ENCODE assay signal across 25 mouse cellular contexts in genomic region chr4:88187649-88188048, GRCm38 (mm10).
A peak's percentile ranks its signal among the peaks of the same experiment; 100 is the strongest.
DNase-seq lines count a peak whose midpoint lies in the region; ATAC-seq and TF ChIP-seq lines count a peak whose summit lies in the region.
"Had no signal": no experiment of that assay in that cellular context is flagged by ENCODE, and none has a peak within 500 bp of the region (broad histone marks: within the 10 kb centered on the region; RNA-seq: fewer than 3 reads in every experiment).

No protein-coding gene starts in this region.

- H3K36me3 ChIP-seq in kidney, embryonic 14.5 days (ENCODE audit: control insufficient read depth, insufficient read depth, low read length) = no peaks in the 10 kb centered on the region
- H3K36me3 ChIP-seq in lung, embryonic 16.5 days (ENCODE audit: control insufficient read depth, insufficient read depth, low read length) = 0 out of 2 replicates have a peak, but pooled peaks cover under 1% of the 10 kb centered on the region
- H3K36me3 ChIP-seq in lung, postnatal 0 days (ENCODE audit: insufficient read depth, low read length) = no peaks in the 10 kb centered on the region
- H3K36me3 ChIP-seq in stomach, embryonic 16.5 days (ENCODE audit: control insufficient read depth, insufficient read depth, low read length) = no peaks in the 10 kb centered on the region
- H3K36me3 ChIP-seq: forebrain, embryonic 12.5 days; forebrain, embryonic 15.5 days; hindbrain, embryonic 12.5 days had no signal

- no peak overlapping the region for H3K4me2 ChIP-seq in kidney, embryonic 14.5 days (replicated peaks; ENCODE audit: low read depth, low read length)
- H3K4me2 ChIP-seq in lung, embryonic 16.5 days (ENCODE audit: low read depth, low read length) = no peak overlapping the region
- no peak overlapping the region for H3K4me2 ChIP-seq in lung, postnatal 0 days (replicated peaks; ENCODE audit: low read depth, low read length)
- no peak overlapping the region for H3K4me2 ChIP-seq in stomach, embryonic 16.5 days (ENCODE audit: low read depth, low read length)
- H3K4me2 ChIP-seq: embryonic facial prominence, embryonic 12.5 days; forebrain, embryonic 12.5 days; forebrain, embryonic 15.5 days; heart, embryonic 11.5 days; hindbrain, embryonic 12.5 days; hindbrain, embryonic 15.5 days had no signal

- no peaks in the 10 kb centered on the region for H3K4me1 ChIP-seq in kidney, embryonic 14.5 days (ENCODE audit: control insufficient read depth, insufficient read depth, low read length)
- H3K4me1 ChIP-seq in lung, embryonic 16.5 days (replicated peaks; ENCODE audit: control insufficient read depth, insufficient read depth, low read length) = no peaks in the 10 kb centered on the region
- no peaks in the 10 kb centered on the region for H3K4me1 ChIP-seq in lung, postnatal 0 days (ENCODE audit: insufficient read depth, low read depth, low read length)
- H3K4me1 ChIP-seq in stomach, embryonic 16.5 days (ENCODE audit: control insufficient read depth, insufficient read depth, low read length) = no peaks in the 10 kb centered on the region
- H3K4me1 ChIP-seq: embryonic facial prominence, embryonic 12.5 days; forebrain, embryonic 12.5 days; hindbrain, embryonic 12.5 days; hindbrain, embryonic 15.5 days had no signal

- H3K27me3 ChIP-seq in kidney, embryonic 14.5 days (ENCODE audit: control insufficient read depth, insufficient read depth, low read length) = no peaks in the 10 kb centered on the region
- no peaks in the 10 kb centered on the region for H3K27me3 ChIP-seq in lung, embryonic 16.5 days (ENCODE audit: control insufficient read depth, insufficient read depth, low read depth, low read length)
- H3K27me3 ChIP-seq in lung, postnatal 0 days (replicated peaks; ENCODE audit: insufficient read depth, low read length) = no peaks in the 10 kb centered on the region
- no peaks in the 10 kb centered on the region for H3K27me3 ChIP-seq in stomach, embryonic 16.5 days (ENCODE audit: control insufficient read depth, insufficient read depth, low read length)
- H3K27me3 ChIP-seq: CH12.LX; embryonic facial prominence, embryonic 12.5 days; forebrain, embryonic 12.5 days; forebrain, embryonic 15.5 days; hindbrain, embryonic 12.5 days; hindbrain, embryonic 15.5 days; Patski had no signal

- TF ChIP-seq CTCF in lung, postnatal 0 days (IDR thresholded peaks at IDR 0.05) = no peak

- no peak overlapping the region for H3K4me3 ChIP-seq in kidney, embryonic 14.5 days (ENCODE audit: low read length)
- H3K4me3 ChIP-seq in lung, embryonic 16.5 days (ENCODE audit: low read length) = no peak overlapping the region
- no peak overlapping the region for H3K4me3 ChIP-seq in lung, postnatal 0 days (ENCODE audit: low read depth, low read length)
- no peak overlapping the region for H3K4me3 ChIP-seq in stomach, embryonic 16.5 days (replicated peaks; ENCODE audit: low read length)
- H3K4me3 ChIP-seq: embryonic facial prominence, embryonic 12.5 days; erythroblast, embryonic 14.5 days; forebrain, embryonic 12.5 days; forebrain, embryonic 15.5 days; hindbrain, embryonic 12.5 days; hindbrain, embryonic 15.5 days had no signal

- no peak for DNase-seq in kidney, postnatal 25 days
- no peak for DNase-seq in lung, postnatal 0 days (ENCODE audit: low spot score)
- DNase-seq in gastrocnemius, postnatal 36 days = no peak
- DNase-seq in left cerebral cortex, postnatal 4 days = no peak
- DNase-seq: adrenal gland, postnatal 10 days; adrenal gland, postnatal 36 days; B cell, adult 2 months; cerebellum, adult 18-20 months; cerebellum, adult 9-10 months; cerebellum, postnatal 14 days; gastrocnemius, postnatal 10 days; heart, adult 11 months had no signal

- no peaks in the 10 kb centered on the region for H3K9me3 ChIP-seq in kidney, embryonic 14.5 days (ENCODE audit: control insufficient read depth, low read length)
- H3K9me3 ChIP-seq in lung, embryonic 16.5 days (ENCODE audit: control insufficient read depth, low read length) = no peaks in the 10 kb centered on the region
- H3K9me3 ChIP-seq in lung, postnatal 0 days (ENCODE audit: low read length) = no peaks in the 10 kb centered on the region
- H3K9me3 ChIP-seq in stomach, embryonic 16.5 days (replicated peaks; ENCODE audit: control insufficient read depth, low read length) = no peaks in the 10 kb centered on the region
- H3K9me3 ChIP-seq: embryonic facial prominence, embryonic 12.5 days; forebrain, embryonic 12.5 days; forebrain, embryonic 15.5 days; G1E; hindbrain, embryonic 12.5 days; hindbrain, embryonic 15.5 days had no signal

- WGBS in kidney, embryonic 14.5 days = 42% methylated on average over 3 of the region's 3 CpGs
- WGBS in lung, embryonic 16.5 days = 66% methylated on average over 3 of the region's 3 CpGs
- 57% methylated on average over 3 of the region's 3 CpGs for WGBS in lung, postnatal 0 days
- 53% methylated on average over 3 of the region's 3 CpGs for WGBS in stomach, embryonic 16.5 days

- H3K9ac ChIP-seq in kidney, embryonic 14.5 days (ENCODE audit: low read depth, low read length) = no peak overlapping the region
- no peak overlapping the region for H3K9ac ChIP-seq in lung, embryonic 16.5 days (ENCODE audit: low read length)
- no peak overlapping the region for H3K9ac ChIP-seq in lung, postnatal 0 days (replicated peaks; ENCODE audit: low read depth)
- no peak overlapping the region for H3K9ac ChIP-seq in stomach, embryonic 16.5 days (ENCODE audit: low read length)
- H3K9ac ChIP-seq: embryonic facial prominence, embryonic 12.5 days; forebrain, embryonic 12.5 days; forebrain, embryonic 15.5 days; hindbrain, embryonic 12.5 days; hindbrain, embryonic 15.5 days had no signal

- H3K27ac ChIP-seq in kidney, embryonic 14.5 days (ENCODE audit: low read depth, low read length) = no peak overlapping the region
- no peak overlapping the region for H3K27ac ChIP-seq in lung, embryonic 16.5 days (ENCODE audit: low read length)
- no peak overlapping the region for H3K27ac ChIP-seq in lung, postnatal 0 days (ENCODE audit: low read length)
- H3K27ac ChIP-seq in stomach, embryonic 16.5 days (ENCODE audit: low read length) = no peak overlapping the region
- H3K27ac ChIP-seq: embryonic facial prominence, embryonic 12.5 days; forebrain, embryonic 12.5 days; forebrain, embryonic 15.5 days; hindbrain, embryonic 12.5 days; hindbrain, embryonic 15.5 days had no signal

- no peak for TF ChIP-seq EP300 in lung, postnatal 0 days (IDR thresholded peaks at IDR 0.05)

- intact Hi-C loops in gastrocnemius, postnatal 36 days (cut with DNase I) = no loop called here
- intact Hi-C loops in left cerebral cortex, postnatal 4 days (cut with DNase I) = no loop called here

- ATAC-seq in kidney, embryonic 14.5 days (ENCODE audit: low FRiP score, low TSS enrichment) = peak; percentile 57; the same call in 1 of the 2 replicates
- peak; percentile 59; the same call in 1 of the 2 replicates for ATAC-seq in lung, embryonic 16.5 days (ENCODE audit: low read depth)
- ATAC-seq in lung, postnatal 0 days = no peak
- peak; percentile 53; the same call in 1 of the 2 replicates for ATAC-seq in stomach, embryonic 16.5 days (ENCODE audit: insufficient read depth, low FRiP score)
- ATAC-seq: forebrain, embryonic 15.5 days; Patski had no signal
